ENCODE assay signal across 22 mouse cellular contexts in genomic region chr5:120548236-120548850, GRCm38 (mm10). TPM values are rescaled to one million over a fixed set of nuclear protein-coding genes. Genes with fewer than 3 reads are reported as not detected.
DNase-seq lines count a peak whose midpoint lies in the region; ATAC-seq and TF ChIP-seq lines count a peak whose summit lies in the region.
"Had no signal": no experiment of that assay in that cellular context is flagged by ENCODE, and none has a peak within 500 bp of the region (broad histone marks: within the 10 kb centered on the region; RNA-seq: fewer than 3 reads in every experiment).

No protein-coding gene starts in this region.

- no peaks in the 10 kb centered on the region for H3K9me3 ChIP-seq in hindbrain, embryonic 10.5 days
- no peaks in the 10 kb centered on the region for H3K9me3 ChIP-seq in hindbrain, postnatal 0 days (ENCODE audit: low read length)
- no peaks in the 10 kb centered on the region for H3K9me3 ChIP-seq in midbrain, embryonic 10.5 days (replicated peaks)
- no peaks in the 10 kb centered on the region for H3K9me3 ChIP-seq in midbrain, embryonic 11.5 days (ENCODE audit: control insufficient read depth, low read length)
- H3K9me3 ChIP-seq in intestine, embryonic 16.5 days (ENCODE audit: control insufficient read depth, low read length): no peaks in the 10 kb centered on the region
- H3K9me3 ChIP-seq in heart, embryonic 12.5 days (replicated peaks): no peaks in the 10 kb centered on the region
- H3K9me3 ChIP-seq: embryonic facial prominence, embryonic 15.5 days; forebrain, embryonic 15.5 days; G1E; heart, embryonic 10.5 days; heart, embryonic 15.5 days had no signal

- no peak for DNase-seq in hindbrain, embryonic 10.5 days (ENCODE audit: low spot score)
- no peak for DNase-seq in hindbrain, postnatal 0 days (ENCODE audit: low spot score)
- DNase-seq in midbrain, embryonic 10.5 days (ENCODE audit: low spot score): no peak
- DNase-seq in midbrain, embryonic 11.5 days (ENCODE audit: low spot score, missing footprints): no peak
- DNase-seq in cerebellum, adult 9-10 months: no peak
- DNase-seq: adrenal gland, postnatal 25 days; cerebellum, adult 8-10 months; cerebellum, postnatal 25 days; gastrocnemius, postnatal 10 days; heart, adult 18-20 months; heart, postnatal 14 days; kidney, adult 2 months had no signal

- peaks cover 24% of the 10 kb centered on the region for H3K4me1 ChIP-seq in hindbrain, embryonic 10.5 days (replicated peaks)
- H3K4me1 ChIP-seq in hindbrain, postnatal 0 days (ENCODE audit: insufficient read depth, low read length): no peaks in the 10 kb centered on the region
- peaks cover 17% of the 10 kb centered on the region for H3K4me1 ChIP-seq in midbrain, embryonic 10.5 days
- no peaks in the 10 kb centered on the region for H3K4me1 ChIP-seq in midbrain, embryonic 11.5 days (ENCODE audit: control insufficient read depth, insufficient read depth, low read length)
- peaks cover 3% of the 10 kb centered on the region; the same call in 1 of the 2 replicates for H3K4me1 ChIP-seq in intestine, embryonic 16.5 days (ENCODE audit: control insufficient read depth, insufficient read depth, low read length)
- peaks cover 6% of the 10 kb centered on the region; the same call in 1 of the 2 replicates for H3K4me1 ChIP-seq in heart, embryonic 12.5 days (replicated peaks)
- H3K4me1 ChIP-seq: embryonic facial prominence, embryonic 15.5 days; forebrain, embryonic 15.5 days had no signal

- no peak overlapping the region for H3K4me3 ChIP-seq in hindbrain, embryonic 10.5 days
- no peak overlapping the region for H3K4me3 ChIP-seq in hindbrain, postnatal 0 days (ENCODE audit: low read length)
- H3K4me3 ChIP-seq in midbrain, embryonic 10.5 days: no peak overlapping the region
- H3K4me3 ChIP-seq in midbrain, embryonic 11.5 days (ENCODE audit: low read depth, low read length): no peak overlapping the region
- H3K4me3 ChIP-seq in intestine, embryonic 16.5 days (ENCODE audit: low read length): no peak overlapping the region
- no peak overlapping the region for H3K4me3 ChIP-seq in heart, embryonic 12.5 days
- H3K4me3 ChIP-seq: embryonic facial prominence, embryonic 15.5 days; erythroblast, embryonic 14.5 days; forebrain, embryonic 15.5 days; heart, embryonic 10.5 days; heart, embryonic 15.5 days had no signal

- TF ChIP-seq CTCF in hindbrain, postnatal 0 days (IDR thresholded peaks at IDR 0.05; ENCODE audit: low read depth): no peak

- H3K9ac ChIP-seq in hindbrain, postnatal 0 days (replicated peaks; ENCODE audit: low read length): no peak overlapping the region
- no peak overlapping the region for H3K9ac ChIP-seq in midbrain, embryonic 11.5 days (ENCODE audit: low read length)
- H3K9ac ChIP-seq in intestine, embryonic 16.5 days (ENCODE audit: low read depth, low read length): peak overlapping the region; percentile 45; the same call in 1 of the 2 replicates
- no peak overlapping the region for H3K9ac ChIP-seq in heart, embryonic 12.5 days
- H3K9ac ChIP-seq: embryonic facial prominence, embryonic 15.5 days; forebrain, embryonic 15.5 days; heart, embryonic 15.5 days; hindbrain, embryonic 14.5 days had no signal

- no peaks in the 10 kb centered on the region for H3K27me3 ChIP-seq in hindbrain, embryonic 10.5 days (ENCODE audit: insufficient read depth, poor library complexity, severe bottlenecking)
- no peaks in the 10 kb centered on the region for H3K27me3 ChIP-seq in hindbrain, postnatal 0 days (ENCODE audit: insufficient read depth, low read length)
- H3K27me3 ChIP-seq in midbrain, embryonic 10.5 days (ENCODE audit: low read depth, poor library complexity, severe bottlenecking): no peaks in the 10 kb centered on the region
- H3K27me3 ChIP-seq in midbrain, embryonic 11.5 days (ENCODE audit: control insufficient read depth, insufficient read depth, low read length): no peaks in the 10 kb centered on the region
- no peaks in the 10 kb centered on the region for H3K27me3 ChIP-seq in intestine, embryonic 16.5 days (replicated peaks; ENCODE audit: control insufficient read depth, insufficient read depth, low read length)
- H3K27me3 ChIP-seq in heart, embryonic 12.5 days (replicated peaks): no peaks in the 10 kb centered on the region
- H3K27me3 ChIP-seq: embryonic facial prominence, embryonic 15.5 days; forebrain, embryonic 15.5 days; heart, embryonic 15.5 days had no signal

- 62% methylated on average over 11 of the region's 11 CpGs for WGBS in hindbrain, embryonic 10.5 days
- 81% methylated on average over 11 of the region's 11 CpGs for WGBS in hindbrain, postnatal 0 days
- 81% methylated on average over 11 of the region's 11 CpGs for WGBS in midbrain, embryonic 10.5 days
- WGBS in midbrain, embryonic 11.5 days: 72% methylated on average over 11 of the region's 11 CpGs
- WGBS in intestine, embryonic 16.5 days: 74% methylated on average over 11 of the region's 11 CpGs
- WGBS in heart, embryonic 12.5 days: 64% methylated on average over 11 of the region's 11 CpGs

- no peak for ATAC-seq in hindbrain, postnatal 0 days
- ATAC-seq in midbrain, embryonic 11.5 days (ENCODE audit: low FRiP score): no peak
- peak; percentile 51 for ATAC-seq in intestine, embryonic 16.5 days
- ATAC-seq in heart, embryonic 12.5 days (ENCODE audit: insufficient number of reproducible peaks, low FRiP score): no peak
- ATAC-seq: forebrain, embryonic 15.5 days had no signal

- no peak overlapping the region for H3K4me2 ChIP-seq in hindbrain, postnatal 0 days (ENCODE audit: low read depth, low read length)
- no peak overlapping the region for H3K4me2 ChIP-seq in midbrain, embryonic 11.5 days
- H3K4me2 ChIP-seq in intestine, embryonic 16.5 days (ENCODE audit: low read depth, low read length): no peak overlapping the region
- H3K4me2 ChIP-seq in heart, embryonic 12.5 days: no peak overlapping the region
- H3K4me2 ChIP-seq: embryonic facial prominence, embryonic 15.5 days; forebrain, embryonic 15.5 days; heart, embryonic 15.5 days; hindbrain, embryonic 14.5 days had no signal

- peaks cover 42% of the 10 kb centered on the region for H3K36me3 ChIP-seq in hindbrain, embryonic 10.5 days
- H3K36me3 ChIP-seq in hindbrain, postnatal 0 days (ENCODE audit: insufficient read depth, low read length): peaks cover 20% of the 10 kb centered on the region; the same call in 1 of the 2 replicates
- peaks cover 33% of the 10 kb centered on the region for H3K36me3 ChIP-seq in midbrain, embryonic 10.5 days
- no peaks in the 10 kb centered on the region for H3K36me3 ChIP-seq in midbrain, embryonic 11.5 days (ENCODE audit: control insufficient read depth, insufficient read depth, low read length)
- peaks cover 14% of the 10 kb centered on the region for H3K36me3 ChIP-seq in intestine, embryonic 16.5 days (ENCODE audit: control insufficient read depth, insufficient read depth, low read length)
- H3K36me3 ChIP-seq in heart, embryonic 12.5 days: peaks cover 50% of the 10 kb centered on the region

- H3K27ac ChIP-seq in hindbrain, embryonic 10.5 days: peak overlapping the region; percentile 51; the same call in 1 of the 2 replicates
- H3K27ac ChIP-seq in hindbrain, postnatal 0 days: no peak overlapping the region
- H3K27ac ChIP-seq in midbrain, embryonic 10.5 days (replicated peaks): 0 out of 2 replicates have a peak overlapping the region, but pooled peaks have one; percentile 33
- no peak overlapping the region for H3K27ac ChIP-seq in midbrain, embryonic 11.5 days (ENCODE audit: low read depth, low read length)
- peak overlapping the region; percentile 45; the same call in 1 of the 2 replicates for H3K27ac ChIP-seq in intestine, embryonic 16.5 days (ENCODE audit: low read length)
- H3K27ac ChIP-seq in heart, embryonic 12.5 days (ENCODE audit: poor library complexity, severe bottlenecking): no peak overlapping the region
- H3K27ac ChIP-seq: embryonic facial prominence, embryonic 15.5 days; forebrain, embryonic 15.5 days; heart, embryonic 10.5 days; heart, embryonic 15.5 days; hindbrain, embryonic 14.5 days had no signal

RNA-seq across cellular contexts. Expression of gene Slc8b1, which starts 37.4 kb away (rescaled TPM):
- polyA plus RNA-seq in hindbrain, embryonic 10.5 days (2016; fragmentation: Nextera tagmentation; extraction: Ambion mirVana): 4.4 and 5.8 TPM in 2 replicates
- total RNA-seq in hindbrain, postnatal 0 days (2014; rRNA removed): 3.7 and 4.0 TPM in 2 replicates
- polyA plus RNA-seq in hindbrain, postnatal 0 days (2015; fragmentation: Nextera tagmentation; extraction: Ambion mirVana): 2.5 and 2.7 TPM in 2 replicates
- polyA plus RNA-seq in midbrain, embryonic 10.5 days (2016; fragmentation: Nextera tagmentation; extraction: Ambion mirVana): 3.9 and 4.6 TPM in 2 replicates
- 1.3 and 1.8 TPM in 2 replicates for polyA plus RNA-seq in midbrain, embryonic 11.5 days (2014; fragmentation: Nextera tagmentation; extraction: Ambion mirVana)
- 6.9 and 7.6 TPM in 2 replicates for polyA plus RNA-seq in intestine, embryonic 16.5 days (2015; fragmentation: Nextera tagmentation; extraction: Ambion mirVana)
- 4.3 and 4.5 TPM in 2 replicates for polyA plus RNA-seq in heart, embryonic 12.5 days (2016; fragmentation: Nextera tagmentation; extraction: Ambion mirVana)

RNA-seq across cellular contexts. Expression of gene Tpcn1, which starts 40.1 kb away (rescaled TPM):
- polyA plus RNA-seq in hindbrain, embryonic 10.5 days (2016; fragmentation: Nextera tagmentation; extraction: Ambion mirVana): 12.5 and 12.9 TPM in 2 replicates
- 24.5 and 30.7 TPM in 2 replicates for total RNA-seq in hindbrain, postnatal 0 days (2014; rRNA removed)
- polyA plus RNA-seq in hindbrain, postnatal 0 days (2015; fragmentation: Nextera tagmentation; extraction: Ambion mirVana): 15.4 and 16.1 TPM in 2 replicates
- polyA plus RNA-seq in midbrain, embryonic 10.5 days (2016; fragmentation: Nextera tagmentation; extraction: Ambion mirVana): 10.3 and 11.1 TPM in 2 replicates
- 8.6 and 10.8 TPM in 2 replicates for polyA plus RNA-seq in midbrain, embryonic 11.5 days (2014; fragmentation: Nextera tagmentation; extraction: Ambion mirVana)
- polyA plus RNA-seq in intestine, embryonic 16.5 days (2015; fragmentation: Nextera tagmentation; extraction: Ambion mirVana): 21.4 and 23.9 TPM in 2 replicates
- 17.1 and 17.3 TPM in 2 replicates for polyA plus RNA-seq in heart, embryonic 12.5 days (2016; fragmentation: Nextera tagmentation; extraction: Ambion mirVana)

RNA-seq across cellular contexts. Expression of gene Iqcd, which starts 40.5 kb away (rescaled TPM):
- 1.3 and 2.8 TPM in 2 replicates for polyA plus RNA-seq in hindbrain, embryonic 10.5 days (2016; fragmentation: Nextera tagmentation; extraction: Ambion mirVana)
- total RNA-seq in hindbrain, postnatal 0 days (2014; rRNA removed): 0.63 and 1.9 TPM in 2 replicates
- polyA plus RNA-seq in hindbrain, postnatal 0 days (2015; fragmentation: Nextera tagmentation; extraction: Ambion mirVana): 1.8 and 2.0 TPM in 2 replicates
- 0.95 and 0.98 TPM in 2 replicates for polyA plus RNA-seq in midbrain, embryonic 10.5 days (2016; fragmentation: Nextera tagmentation; extraction: Ambion mirVana)
- polyA plus RNA-seq in midbrain, embryonic 11.5 days (2014; fragmentation: Nextera tagmentation; extraction: Ambion mirVana): 0.25 and 0.51 TPM in 2 replicates
- polyA plus RNA-seq in intestine, embryonic 16.5 days (2015; fragmentation: Nextera tagmentation; extraction: Ambion mirVana): 0.17 and 0.27 TPM in 2 replicates
- 0.19 and 0.33 TPM in 2 replicates for polyA plus RNA-seq in heart, embryonic 12.5 days (2016; fragmentation: Nextera tagmentation; extraction: Ambion mirVana)
- total RNA-seq: heart, adult 18-20 months; hematopoietic stem cell, adult 5-6 weeks had no signal

RNA-seq across cellular contexts. Expression of gene Plbd2, which starts 44.9 kb away (rescaled TPM):
- polyA plus RNA-seq in hindbrain, embryonic 10.5 days (2016; fragmentation: Nextera tagmentation; extraction: Ambion mirVana): 42.5 and 43.0 TPM in 2 replicates
- total RNA-seq in hindbrain, postnatal 0 days (2014; rRNA removed): 32.0 and 35.2 TPM in 2 replicates
- 49.9 and 53.9 TPM in 2 replicates for polyA plus RNA-seq in hindbrain, postnatal 0 days (2015; fragmentation: Nextera tagmentation; extraction: Ambion mirVana)
- polyA plus RNA-seq in midbrain, embryonic 10.5 days (2016; fragmentation: Nextera tagmentation; extraction: Ambion mirVana): 35.6 and 37.0 TPM in 2 replicates
- polyA plus RNA-seq in midbrain, embryonic 11.5 days (2014; fragmentation: Nextera tagmentation; extraction: Ambion mirVana): 20.2 and 21.9 TPM in 2 replicates
- 43.9 and 46.9 TPM in 2 replicates for polyA plus RNA-seq in intestine, embryonic 16.5 days (2015; fragmentation: Nextera tagmentation; extraction: Ambion mirVana)
- polyA plus RNA-seq in heart, embryonic 12.5 days (2016; fragmentation: Nextera tagmentation; extraction: Ambion mirVana): 47.4 and 50.6 TPM in 2 replicates

Comparison
In these comparisons a context has a peak if more than half of its experiments do, and no peak if none do; other contexts are left out.
1. H3K27ac ChIP-seq: peak in hindbrain, embryonic 10.5 days (single experiment), midbrain, embryonic 10.5 days (single experiment) and intestine, embryonic 16.5 days (single experiment); none in hindbrain, postnatal 0 days (single experiment), midbrain, embryonic 11.5 days (single experiment) and heart, embryonic 12.5 days (single experiment).